Mouse (Mus musculus): ENCODE measurements around the gene Myd88.

GRCm38 (mm10) chr9:119324130-119324529 is 17.1 kb downstream of the Myd88 start:
- TF ChIP-seq CTCF (IDR thresholded peaks at IDR 0.05; ENCODE audit: low read depth, low read length) (no peak), POLR2A (IDR thresholded peaks at IDR 0.05; ENCODE audit: insufficient read depth, low read length) (no peak), EP300 (IDR thresholded peaks at IDR 0.05; ENCODE audit: insufficient read depth, low read depth, low read length) (no peak)

Data from ES-Bruce4 (cell line).